Mouse (Mus musculus) frontal cortex, postnatal 25 days (tissue): ENCODE results near the gene Nipbl.
"Not testable (repeated sequence)": the region's sequence is repeated elsewhere in the genome, so short reads cannot be mapped to it uniquely, and the experiment has no call there.

Experiments used
- DNase-seq, 2 experiments: peaks; one replicate each; pipeline ENCODE4 v3.0.0; 2022; ENCODE audit warnings: low spot score in 2 of 2

The Nipbl gene

GRCm38 (mm10) chr15:8294150-8294549, 150.1 kb downstream of the Nipbl start:
- no peak for DNase-seq

DNA sequence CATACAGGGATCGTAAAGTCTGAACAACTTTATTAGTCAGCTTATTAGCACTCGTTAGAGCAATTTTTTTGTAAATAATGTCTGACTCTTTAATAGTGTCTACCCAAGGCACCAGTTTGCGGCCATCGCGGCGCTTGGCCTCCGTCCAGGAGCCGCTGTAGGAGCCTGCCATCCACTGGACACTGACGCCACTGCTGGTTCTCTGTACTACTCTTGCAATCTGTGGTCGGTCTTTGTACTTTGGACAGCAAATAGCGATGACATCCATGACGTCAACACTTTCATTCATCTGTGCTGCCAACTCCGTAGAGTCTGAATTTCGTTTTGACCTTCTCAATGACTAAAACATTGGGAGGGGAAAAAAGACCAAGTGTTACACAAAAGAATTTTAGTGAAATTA, 153.0 kb downstream of the Nipbl start:
- no peak for DNase-seq

DNA sequence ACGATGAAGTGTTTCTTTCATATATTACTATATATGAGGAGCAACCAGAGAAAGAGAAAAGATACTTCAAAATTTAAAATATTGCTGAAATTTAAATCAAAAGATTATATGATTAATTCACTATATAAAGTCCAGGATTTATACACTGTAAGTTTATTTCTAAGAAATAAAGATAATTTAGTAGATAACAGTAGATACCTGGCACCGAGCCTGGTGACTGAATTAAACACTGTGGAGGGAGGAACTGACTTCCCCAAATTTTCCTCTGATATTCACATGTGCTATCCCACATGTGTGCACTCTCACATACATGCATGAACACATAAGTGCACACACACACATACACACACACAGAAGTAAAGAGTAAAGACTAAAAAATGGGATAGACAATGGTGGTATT, 162.1 kb downstream of the Nipbl start:
- DNase-seq: no peak

GRCm38 (mm10) chr15:8281701-8282100, 162.6 kb downstream of the Nipbl start:
- no peak for DNase-seq

DNA sequence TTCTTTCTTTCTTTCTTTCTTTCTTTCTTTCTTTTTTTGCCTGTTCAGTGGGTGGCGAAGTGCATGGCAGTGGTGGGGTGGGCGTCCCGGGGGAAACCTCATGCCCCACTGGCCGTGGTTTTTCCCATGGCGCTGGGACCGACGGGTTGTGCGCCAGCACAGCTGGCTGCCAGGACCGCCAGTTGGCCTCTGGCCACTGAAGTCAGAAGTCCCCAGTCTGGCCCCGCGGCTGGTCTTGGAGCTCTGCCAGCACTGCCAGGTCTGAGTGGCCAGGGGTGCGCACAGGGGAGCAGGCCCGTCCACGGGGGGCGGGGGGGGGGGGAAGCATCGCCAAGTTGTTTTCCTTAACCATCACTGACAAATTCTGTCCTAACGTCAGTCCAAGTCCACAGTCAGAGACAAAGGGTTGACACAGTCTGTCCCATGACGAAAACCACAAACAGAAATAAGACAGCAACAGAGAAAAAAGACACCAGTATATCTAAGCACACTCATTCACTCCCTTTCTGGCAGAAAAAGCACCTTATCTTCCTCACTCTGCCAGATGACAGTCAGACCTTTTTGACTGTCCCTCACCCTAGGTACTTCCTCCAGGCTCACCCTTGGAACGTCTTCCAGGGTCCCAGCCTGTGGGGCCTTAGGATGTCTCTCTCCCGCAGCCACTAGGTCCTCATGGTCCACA, 164.2 kb downstream of the Nipbl start:
- no peak for DNase-seq

- DNase-seq: no peak
These were observed 164.9 kb downstream of the Nipbl start for GRCm38 (mm10) chr15:8279320-8279779.

GRCm38 (mm10) chr15:8277916-8278315, 166.3 kb downstream of the Nipbl start:
- DNase-seq: not testable (repeated sequence)

GRCm38 (mm10) chr15:8271952-8272351, 172.3 kb downstream of the Nipbl start:
- no peak for DNase-seq

- DNase-seq: no peak
These were observed 176.0 kb downstream of the Nipbl start for GRCm38 (mm10) chr15:8268231-8268630.

DNA sequence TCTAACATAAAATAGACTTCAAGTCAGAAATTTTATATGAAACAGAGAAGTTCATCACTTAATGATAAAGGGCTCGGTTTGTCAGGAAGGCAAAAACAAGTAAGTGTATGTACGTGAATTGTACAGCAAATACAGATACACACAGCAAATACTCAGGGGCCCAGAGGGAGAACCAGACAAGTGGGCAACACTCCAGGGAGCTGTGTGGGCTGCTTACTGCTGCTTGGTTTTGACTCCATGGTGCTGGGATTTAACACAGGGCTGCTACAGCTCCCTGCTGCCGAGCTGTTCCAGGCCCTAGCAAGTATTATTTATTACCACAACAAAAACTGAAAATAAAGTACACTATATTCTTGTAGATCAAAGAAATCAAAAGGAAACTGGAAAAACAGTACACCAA, 177.1 kb downstream of the Nipbl start:
- no peak for DNase-seq

DNA sequence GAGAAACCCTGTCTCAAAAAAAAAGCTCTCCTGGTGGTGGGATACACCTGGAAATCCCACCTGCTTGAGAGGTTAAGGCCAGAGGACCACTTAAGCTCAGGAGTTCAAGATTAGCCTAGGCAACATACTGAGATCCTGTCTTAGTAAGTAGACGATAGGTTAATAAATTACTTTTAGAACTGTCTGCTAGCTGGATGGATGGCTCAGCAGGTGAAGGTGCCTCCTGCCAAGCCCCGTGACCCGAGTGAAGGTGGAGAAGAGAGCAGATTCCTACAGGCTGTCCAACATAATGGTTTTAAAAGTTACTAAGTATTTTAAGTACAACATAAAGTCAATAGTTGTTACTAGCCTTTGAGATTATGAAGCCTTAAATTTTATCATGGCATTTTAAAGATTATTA, 178.3 kb downstream of the Nipbl start:
- no peak for DNase-seq
